Mouse (Mus musculus) heart, postnatal 0 days (tissue): ENCODE results near the gene Dnttip2.

ENCODE experiments used
- CTCF ChIP-seq: IDR thresholded peaks from 2 replicates; pipeline ENCODE4 v1.5.1; 2016; ENCODE audit warnings: antibody characterized with exemption, control low read depth, low read depth
- EP300 ChIP-seq: IDR thresholded peaks from 2 replicates; pipeline ENCODE4 v1.6.1; 2016; ENCODE audit warnings: antibody characterized with exemption, low read depth

GRCm38 (mm10) chr3:122334375-122334774, 60.2 kb downstream of the Dnttip2 start:
- TF ChIP-seq CTCF (no peak), EP300 (no peak)
